Mouse (Mus musculus): Measurements from ENCODE around the gene Prickle3.

GRCm38 (mm10) chrX:7632560-7632959, 24.5 kb upstream of the Prickle3 start:
- TF ChIP-seq CTCF (IDR thresholded peaks at IDR 0.05; ENCODE audit: low read depth, low read length) (no peak), GATA1 (IDR thresholded peaks at IDR 0.05; ENCODE audit: borderline replicate concordance, low read length) (no peak), TAL1 (conservative IDR thresholded peaks at IDR 0.05; ENCODE audit: low read depth, low read length) (no peak), POLR2AphosphoS5 (IDR thresholded peaks at IDR 0.05; ENCODE audit: insufficient replicate concordance, low read depth, low read length) (no peak)
